16 mouse cellular contexts compared by ENCODE assay signal in the genomic region with DNA sequence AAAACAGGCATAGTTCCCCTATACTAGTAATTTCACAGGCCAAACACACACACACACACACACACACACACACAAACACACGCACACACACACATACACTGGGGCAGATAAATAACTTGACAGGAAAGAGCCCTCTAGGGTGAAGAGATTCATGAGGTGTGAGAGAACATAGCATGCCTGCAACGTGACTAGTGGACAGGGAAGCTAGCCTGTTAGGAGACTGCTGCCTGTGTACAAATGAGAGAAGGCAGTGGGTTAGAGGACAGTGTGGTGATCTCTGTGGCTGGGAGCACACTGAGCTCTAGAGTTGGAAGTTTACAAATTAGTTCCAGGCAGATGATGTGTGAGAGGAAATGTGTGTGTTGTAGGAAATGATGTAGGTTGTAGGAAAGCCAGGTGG. TPM values are rescaled to one million over a fixed set of nuclear protein-coding genes. Genes with fewer than 3 reads are reported as not detected.
A peak's percentile ranks its signal among the peaks of the same experiment; 100 is the strongest.
DNase-seq lines count a peak whose midpoint lies in the region; ATAC-seq lines count a peak whose summit lies in the region.
"Had no signal": no experiment of that assay in that cellular context is flagged by ENCODE, and none has a peak within 500 bp of the region (broad histone marks: within the 10 kb centered on the region; RNA-seq: fewer than 3 reads in every experiment).

No protein-coding gene starts in this region.

- H3K36me3 ChIP-seq in heart, embryonic 16.5 days (ENCODE audit: control insufficient read depth, insufficient read depth) = no peaks in the 10 kb centered on the region
- H3K36me3 ChIP-seq in lung, embryonic 16.5 days (ENCODE audit: control insufficient read depth, insufficient read depth, low read length) = no peaks in the 10 kb centered on the region
- H3K36me3 ChIP-seq: embryonic facial prominence, embryonic 12.5 days; forebrain, embryonic 10.5 days had no signal

- peak overlapping the region; percentile 51 for H3K27ac ChIP-seq in heart, embryonic 16.5 days (ENCODE audit: low read length)
- H3K27ac ChIP-seq in lung, embryonic 16.5 days (ENCODE audit: low read length) = peak overlapping the region; percentile 3; the same call in 1 of the 2 replicates
- H3K27ac ChIP-seq: embryonic facial prominence, embryonic 12.5 days; forebrain, embryonic 10.5 days; heart, adult 2 months had no signal

- intact Hi-C loops in heart, postnatal 10 days (cut with DNase I) = no loop called here

- peaks cover 12% of the 10 kb centered on the region for H3K4me1 ChIP-seq in heart, embryonic 16.5 days (ENCODE audit: control insufficient read depth, insufficient read depth, low read length)
- H3K4me1 ChIP-seq in lung, embryonic 16.5 days (replicated peaks; ENCODE audit: control insufficient read depth, insufficient read depth, low read length) = peaks cover 26% of the 10 kb centered on the region

- H3K27me3 ChIP-seq in heart, embryonic 16.5 days (ENCODE audit: control insufficient read depth, insufficient read depth, low read length) = no peaks in the 10 kb centered on the region
- H3K27me3 ChIP-seq in lung, embryonic 16.5 days (ENCODE audit: control insufficient read depth, insufficient read depth, low read depth, low read length) = no peaks in the 10 kb centered on the region
- H3K27me3 ChIP-seq: embryonic facial prominence, embryonic 12.5 days had no signal

- no peak overlapping the region for H3K9ac ChIP-seq in heart, embryonic 16.5 days (ENCODE audit: low read length)
- no peak overlapping the region for H3K9ac ChIP-seq in lung, embryonic 16.5 days (ENCODE audit: low read length)
- H3K9ac ChIP-seq: embryonic facial prominence, embryonic 12.5 days had no signal

- WGBS in heart, embryonic 16.5 days = 35% methylated on average over 2 of the region's 2 CpGs
- 32% methylated on average over 2 of the region's 2 CpGs for WGBS in lung, embryonic 16.5 days

- DNase-seq in heart, postnatal 10 days = no peak
- DNase-seq in lung, postnatal 4 days = no peak
- peak; percentile 18 for DNase-seq in forelimb bud, embryonic 11.5 days (ENCODE audit: low read depth, low spot score)
- DNase-seq in lung, postnatal 25 days (ENCODE audit: low spot score) = peak; percentile 19
- no peak for DNase-seq in embryo, embryonic 10.5 days (ENCODE audit: low spot score)
- DNase-seq: adrenal gland, postnatal 36 days; cerebellum, postnatal 25 days; heart, adult 2 months; kidney, adult 2 months; layer of hippocampus, postnatal 36 days; left cerebral cortex, postnatal 4 days; thymus, adult 2 months had no signal

- no peaks in the 10 kb centered on the region for H3K9me3 ChIP-seq in heart, embryonic 16.5 days (replicated peaks; ENCODE audit: control insufficient read depth, low read length)
- no peaks in the 10 kb centered on the region for H3K9me3 ChIP-seq in lung, embryonic 16.5 days (ENCODE audit: control insufficient read depth, low read length)
- H3K9me3 ChIP-seq: embryonic facial prominence, embryonic 12.5 days; forebrain, embryonic 10.5 days had no signal

- ATAC-seq in heart, embryonic 16.5 days (replicated peaks; ENCODE audit: extremely low read depth, insufficient read depth, low FRiP score) = 0 out of 2 replicates have a peak, but pooled peaks have one; percentile 58
- peak; percentile 88 for ATAC-seq in lung, embryonic 16.5 days (ENCODE audit: low read depth)

- no peak overlapping the region for H3K4me2 ChIP-seq in heart, embryonic 16.5 days (ENCODE audit: low read depth, low read length)
- H3K4me2 ChIP-seq in lung, embryonic 16.5 days (ENCODE audit: low read depth, low read length) = no peak overlapping the region
- H3K4me2 ChIP-seq: embryonic facial prominence, embryonic 12.5 days had no signal

- no peak overlapping the region for H3K4me3 ChIP-seq in heart, embryonic 16.5 days (ENCODE audit: low read length)
- H3K4me3 ChIP-seq in lung, embryonic 16.5 days (ENCODE audit: low read length) = no peak overlapping the region
- H3K4me3 ChIP-seq: embryonic facial prominence, embryonic 12.5 days; forebrain, embryonic 10.5 days; heart, adult 2 months had no signal

RNA-seq across cellular contexts. Expression of a gene that starts 53.1 kb away (rescaled TPM):
- 26.6 and 27.8 TPM in 2 replicates for polyA plus RNA-seq in heart, embryonic 16.5 days (2015; fragmentation: Nextera tagmentation; extraction: Ambion mirVana)
- 10 to 100 TPM; 38.3 to 39.2 TPM for total RNA-seq in heart, postnatal 10 days (2021)
- 32.4 and 35.5 TPM in 2 replicates for polyA plus RNA-seq in lung, embryonic 16.5 days (2015; fragmentation: Nextera tagmentation; extraction: Ambion mirVana)

Comparison
In these comparisons a context has a peak if more than half of its experiments do, and no peak if none do; other contexts are left out.
1. DNase-seq: peak in forelimb bud, embryonic 11.5 days (single experiment) and lung, postnatal 25 days (single experiment); none in heart, postnatal 10 days (0 of 2), lung, postnatal 4 days (0 of 2) and embryo, embryonic 10.5 days (single experiment).